Comparison of ENCODE assay signal across 19 mouse cellular contexts in genomic region chr6:145701021-145701540, GRCm38 (mm10). TPM values are rescaled to one million over a fixed set of nuclear protein-coding genes. Genes with fewer than 3 reads are reported as not detected.
DNase-seq lines count a peak whose midpoint lies in the region; ATAC-seq lines count a peak whose summit lies in the region.
"Had no signal": no experiment of that assay in that cellular context is flagged by ENCODE, and none has a peak within 500 bp of the region (broad histone marks: within the 10 kb centered on the region; RNA-seq: fewer than 3 reads in every experiment).

No protein-coding gene starts in this region.

- no peaks in the 10 kb centered on the region for H3K9me3 ChIP-seq in midbrain, embryonic 10.5 days (replicated peaks)
- no peaks in the 10 kb centered on the region for H3K9me3 ChIP-seq in midbrain, embryonic 15.5 days
- H3K9me3 ChIP-seq: embryonic facial prominence, embryonic 15.5 days; heart, embryonic 10.5 days had no signal

- H3K4me3 ChIP-seq in midbrain, embryonic 10.5 days = no peak overlapping the region
- no peak overlapping the region for H3K4me3 ChIP-seq in midbrain, embryonic 15.5 days
- H3K4me3 ChIP-seq: embryonic facial prominence, embryonic 15.5 days; heart, embryonic 10.5 days; layer of hippocampus, adult 2 months had no signal

- no peaks in the 10 kb centered on the region for H3K27me3 ChIP-seq in midbrain, embryonic 10.5 days (ENCODE audit: low read depth, poor library complexity, severe bottlenecking)
- H3K27me3 ChIP-seq in midbrain, embryonic 15.5 days (replicated peaks) = no peaks in the 10 kb centered on the region
- H3K27me3 ChIP-seq: embryonic facial prominence, embryonic 15.5 days had no signal

- H3K4me2 ChIP-seq in midbrain, embryonic 15.5 days = no peak overlapping the region
- H3K4me2 ChIP-seq: embryonic facial prominence, embryonic 15.5 days had no signal

- no peak overlapping the region for H3K9ac ChIP-seq in midbrain, embryonic 15.5 days
- H3K9ac ChIP-seq: embryonic facial prominence, embryonic 15.5 days; liver, postnatal 0 days had no signal

- 35% methylated on average over 8 of the region's 8 CpGs for WGBS in midbrain, embryonic 10.5 days
- 27% methylated on average over 8 of the region's 8 CpGs for WGBS in midbrain, embryonic 15.5 days

- no peaks in the 10 kb centered on the region for H3K36me3 ChIP-seq in midbrain, embryonic 10.5 days
- no peaks in the 10 kb centered on the region for H3K36me3 ChIP-seq in midbrain, embryonic 15.5 days (replicated peaks)
- H3K36me3 ChIP-seq: embryonic facial prominence, embryonic 15.5 days; heart, embryonic 10.5 days had no signal

- H3K27ac ChIP-seq in midbrain, embryonic 10.5 days (replicated peaks) = peak overlapping the region; percentile 52; the same call in 1 of the 2 replicates
- H3K27ac ChIP-seq in midbrain, embryonic 15.5 days = no peak overlapping the region
- H3K27ac ChIP-seq: embryonic facial prominence, embryonic 15.5 days; heart, embryonic 10.5 days; layer of hippocampus, adult 2 months had no signal

- peaks cover 8% of the 10 kb centered on the region for H3K4me1 ChIP-seq in midbrain, embryonic 10.5 days
- no peaks in the 10 kb centered on the region for H3K4me1 ChIP-seq in midbrain, embryonic 15.5 days
- H3K4me1 ChIP-seq: embryonic facial prominence, embryonic 15.5 days; heart, embryonic 10.5 days had no signal

- ATAC-seq in midbrain, embryonic 15.5 days (replicated peaks) = no peak
- ATAC-seq: liver, postnatal 0 days had no signal

- peak; percentile 59 for DNase-seq in adrenal gland, postnatal 14 days
- DNase-seq in adrenal gland, postnatal 4 days (ENCODE audit: low spot score in 2 of 2) = no peak
- DNase-seq in midbrain, embryonic 10.5 days (ENCODE audit: low spot score) = no peak
- DNase-seq in lung, postnatal 14 days = peak; percentile 25
- DNase-seq in left cerebral cortex, adult 9 months (ENCODE audit: low spot score in 2 of 2) = no peak
- no peak for DNase-seq in layer of hippocampus, adult 9-11 months
- DNase-seq: cerebellum, postnatal 14 days; kidney, adult 18-20 months; kidney, postnatal 14 days; left cerebral cortex, postnatal 4 days; liver, postnatal 0 days; midbrain, embryonic 14.5 days; right cerebral cortex, adult 18-20 months; spleen, adult 18-20 months; thymus, postnatal 4 days had no signal

RNA-seq across cellular contexts. Expression of gene Rassf8, which starts 45.5 kb away (rescaled TPM):
- 76.6 and 87.4 TPM in 2 replicates for total RNA-seq in adrenal gland, postnatal 14 days (2021)
- 100 to 1,000 TPM; 131 to 139 TPM for total RNA-seq in adrenal gland, postnatal 4 days (2021)
- polyA plus RNA-seq in midbrain, embryonic 10.5 days (2016; fragmentation: Nextera tagmentation; extraction: Ambion mirVana) = 3.0 and 3.6 TPM in 2 replicates
- polyA plus RNA-seq in midbrain, embryonic 15.5 days (2015; fragmentation: Nextera tagmentation; extraction: Ambion mirVana) = 4.6 and 5.5 TPM in 2 replicates

Comparison
In these comparisons a context has a peak if more than half of its experiments do, and no peak if none do; other contexts are left out.
1. DNase-seq: peak in adrenal gland, postnatal 14 days (single experiment) and lung, postnatal 14 days (single experiment); none in adrenal gland, postnatal 4 days (0 of 2), midbrain, embryonic 10.5 days (single experiment), left cerebral cortex, adult 9 months (0 of 2) and layer of hippocampus, adult 9-11 months (single experiment).